Mouse (Mus musculus): Measurements from ENCODE around the gene Ror1. TPM values are rescaled to one million over a fixed set of nuclear protein-coding genes. Genes with fewer than 3 reads are reported as not detected.

Gene Ror1
- polyA plus RNA-seq, 1 experiment from 2014 or later, result 2.5 TPM

DNA sequence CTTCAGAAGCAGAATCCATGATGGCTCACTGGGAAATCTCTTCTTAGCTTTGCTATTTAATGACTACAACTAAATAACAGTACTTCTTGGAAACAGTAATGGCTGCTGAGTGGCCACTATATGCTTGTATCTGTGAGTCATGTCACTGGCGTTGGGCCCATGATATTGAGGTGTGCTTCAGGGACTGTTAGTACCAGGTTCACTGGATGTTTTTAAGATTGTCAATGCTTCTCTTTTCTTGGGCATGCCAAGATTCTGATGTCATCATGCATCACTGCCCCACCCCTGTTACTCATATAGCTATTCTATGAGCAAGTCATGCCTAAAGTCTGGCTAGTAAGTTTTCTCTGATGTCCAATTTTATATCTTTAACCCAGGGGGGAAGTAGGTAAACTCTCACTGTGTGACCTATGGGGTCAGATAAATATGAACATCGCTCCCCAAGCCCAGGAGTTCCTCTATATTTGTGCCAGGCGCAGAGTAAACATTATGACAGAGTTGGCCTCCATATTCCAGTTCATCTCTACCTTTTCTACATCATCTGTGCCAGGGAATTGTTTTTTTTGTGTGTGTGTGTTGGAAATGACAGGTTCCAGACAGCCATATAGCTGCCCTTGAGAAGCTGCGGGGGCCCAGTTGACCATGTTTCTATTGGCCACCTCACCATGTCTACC lies 178.4 kb downstream of the Ror1 start:
- 91% methylated on average over 4 of the region's 4 CpGs for WGBS
- TF ChIP-seq CTCF (IDR thresholded peaks at IDR 0.05; ENCODE audit: low read depth), result no peak
- no peak for ATAC-seq

DNA sequence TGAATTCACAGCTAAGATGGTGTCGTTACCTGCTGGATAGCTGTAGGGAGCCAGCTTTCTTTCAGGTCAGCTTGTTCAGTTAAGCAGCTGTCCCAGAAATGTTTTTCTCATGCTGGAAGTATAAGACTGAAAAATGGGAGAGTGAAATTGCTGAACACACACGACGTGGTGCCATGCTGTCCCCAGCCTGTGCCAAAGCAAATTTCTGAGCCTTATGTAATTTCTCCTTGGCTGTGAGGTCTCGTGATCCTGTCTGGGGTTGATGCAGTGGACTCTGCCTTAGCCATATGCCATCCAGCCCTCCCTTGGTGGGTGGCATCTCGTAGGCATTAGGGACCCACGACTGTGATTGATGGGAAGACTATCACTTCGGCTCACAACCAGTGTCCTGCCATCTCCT lies 180.9 kb downstream of the Ror1 start:
- TF ChIP-seq CTCF (IDR thresholded peaks at IDR 0.05; ENCODE audit: low read depth), result no peak
- no peaks in the 10 kb centered on the region for H3K36me3 ChIP-seq (ENCODE audit: control insufficient read depth, insufficient read depth)
- H3K27ac ChIP-seq (ENCODE audit: low read depth, low read length), result no peak overlapping the region
- H3K4me2 ChIP-seq (replicated peaks; ENCODE audit: low read depth), result no peak overlapping the region
- no peak overlapping the region for H3K9ac ChIP-seq (ENCODE audit: low read depth, low read length)
- H3K27me3 ChIP-seq (replicated peaks; ENCODE audit: control insufficient read depth, insufficient read depth, low read length), result no peaks in the 10 kb centered on the region
- no peaks in the 10 kb centered on the region for H3K9me3 ChIP-seq (ENCODE audit: control insufficient read depth)
- WGBS, result 76% methylated on average over 7 of the region's 7 CpGs
- ATAC-seq, result no peak
- H3K4me3 ChIP-seq (ENCODE audit: low read depth, low read length), result no peak overlapping the region
- H3K4me1 ChIP-seq (replicated peaks; ENCODE audit: control insufficient read depth, insufficient read depth, low read length), result no peaks in the 10 kb centered on the region

More for the DNA sequence above, 178.4 kb downstream of the Ror1 start:
- Histone ChIP-seq H3K9ac (ENCODE audit: low read depth, low read length) (no peak overlapping the region), H3K36me3 (ENCODE audit: control insufficient read depth, insufficient read depth) (no peaks in the 10 kb centered on the region), H3K4me2 (replicated peaks; ENCODE audit: low read depth) (no peak overlapping the region), H3K4me3 (ENCODE audit: low read depth, low read length) (no peak overlapping the region), H3K27ac (ENCODE audit: low read depth, low read length) (no peak overlapping the region), H3K4me1 (replicated peaks; ENCODE audit: control insufficient read depth, insufficient read depth, low read length) (no peaks in the 10 kb centered on the region), H3K27me3 (replicated peaks; ENCODE audit: control insufficient read depth, insufficient read depth, low read length) (no peaks in the 10 kb centered on the region), H3K9me3 (ENCODE audit: control insufficient read depth) (no peaks in the 10 kb centered on the region)

DNA sequence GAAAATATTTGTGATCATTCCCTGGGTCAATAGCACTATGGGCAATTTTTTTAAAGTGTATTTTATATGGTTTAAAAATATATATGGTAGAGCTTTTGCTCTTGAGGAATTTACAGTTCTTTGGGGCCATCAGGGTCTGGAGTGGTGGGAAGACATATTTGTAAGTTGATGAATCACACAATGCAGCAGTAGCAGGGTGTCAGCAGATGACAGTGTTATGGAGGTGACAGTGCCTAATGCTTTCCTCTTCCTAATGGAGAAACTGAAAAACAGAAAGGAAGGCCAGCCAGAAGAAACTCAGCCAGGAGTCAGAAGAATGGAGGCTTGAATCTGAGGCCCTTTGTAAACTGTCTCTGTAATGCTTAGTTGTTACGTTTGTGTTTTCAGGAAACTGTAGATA lies 181.4 kb downstream of the Ror1 start:
- WGBS, result 74% methylated on average over 1 of the region's 1 CpGs
- Histone ChIP-seq H3K4me1 (replicated peaks; ENCODE audit: control insufficient read depth, insufficient read depth, low read length) (no peaks in the 10 kb centered on the region), H3K4me2 (replicated peaks; ENCODE audit: low read depth) (no peak overlapping the region), H3K9me3 (ENCODE audit: control insufficient read depth) (no peaks in the 10 kb centered on the region), H3K4me3 (ENCODE audit: low read depth, low read length) (no peak overlapping the region), H3K9ac (ENCODE audit: low read depth, low read length) (no peak overlapping the region), H3K27ac (ENCODE audit: low read depth, low read length) (no peak overlapping the region), H3K36me3 (ENCODE audit: control insufficient read depth, insufficient read depth) (no peaks in the 10 kb centered on the region), H3K27me3 (replicated peaks; ENCODE audit: control insufficient read depth, insufficient read depth, low read length) (no peaks in the 10 kb centered on the region)
- ATAC-seq, result no peak
- no peak for TF ChIP-seq CTCF (IDR thresholded peaks at IDR 0.05; ENCODE audit: low read depth)

DNA sequence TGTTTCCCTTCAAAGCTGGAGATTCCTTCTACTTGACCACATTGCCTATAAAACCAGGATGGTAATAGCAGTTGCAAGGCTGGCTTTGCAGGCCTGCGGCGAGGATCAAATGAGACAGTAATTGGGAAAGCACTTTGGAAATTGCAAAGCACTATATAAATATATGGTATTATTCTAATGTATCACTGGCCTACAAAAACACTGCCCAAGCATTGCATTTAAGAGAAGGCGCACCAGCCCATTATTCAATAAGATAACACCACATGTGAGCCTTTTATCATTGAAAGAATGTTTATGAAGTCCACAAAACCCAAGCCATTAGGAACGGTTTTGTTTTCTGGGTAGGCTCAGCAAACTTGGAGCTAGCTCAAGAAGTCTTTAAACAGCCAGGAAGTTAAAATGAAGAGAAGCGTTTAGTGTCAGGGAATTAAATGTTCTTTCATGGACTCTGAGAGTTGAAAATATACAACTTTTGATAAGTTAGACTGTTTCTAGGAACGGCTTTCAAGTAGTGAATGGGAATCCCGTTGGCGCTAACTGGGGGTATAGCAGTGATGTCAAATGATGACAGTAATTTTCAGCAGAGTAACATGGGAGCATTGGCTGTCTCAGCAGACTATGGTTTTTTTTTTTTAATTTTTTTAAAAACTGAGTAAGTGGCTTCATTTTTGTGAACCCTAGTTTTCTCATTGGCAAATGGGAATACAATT lies 187.7 kb downstream of the Ror1 start:
- no peak for ATAC-seq
- H3K4me1 ChIP-seq (replicated peaks; ENCODE audit: control insufficient read depth, insufficient read depth, low read length), result no peaks in the 10 kb centered on the region
- H3K4me2 ChIP-seq (replicated peaks; ENCODE audit: low read depth), result no peak overlapping the region
- no peak overlapping the region for H3K4me3 ChIP-seq (ENCODE audit: low read depth, low read length)
- no peaks in the 10 kb centered on the region for H3K36me3 ChIP-seq (ENCODE audit: control insufficient read depth, insufficient read depth)
- H3K9ac ChIP-seq (ENCODE audit: low read depth, low read length), result no peak overlapping the region
- no peak overlapping the region for H3K27ac ChIP-seq (ENCODE audit: low read depth, low read length)
- no peaks in the 10 kb centered on the region for H3K9me3 ChIP-seq (ENCODE audit: control insufficient read depth)
- no peaks in the 10 kb centered on the region for H3K27me3 ChIP-seq (replicated peaks; ENCODE audit: control insufficient read depth, insufficient read depth, low read length)
- no peak for TF ChIP-seq CTCF (IDR thresholded peaks at IDR 0.05; ENCODE audit: low read depth)
- 65% methylated on average over 8 of the region's 8 CpGs for WGBS

DNA sequence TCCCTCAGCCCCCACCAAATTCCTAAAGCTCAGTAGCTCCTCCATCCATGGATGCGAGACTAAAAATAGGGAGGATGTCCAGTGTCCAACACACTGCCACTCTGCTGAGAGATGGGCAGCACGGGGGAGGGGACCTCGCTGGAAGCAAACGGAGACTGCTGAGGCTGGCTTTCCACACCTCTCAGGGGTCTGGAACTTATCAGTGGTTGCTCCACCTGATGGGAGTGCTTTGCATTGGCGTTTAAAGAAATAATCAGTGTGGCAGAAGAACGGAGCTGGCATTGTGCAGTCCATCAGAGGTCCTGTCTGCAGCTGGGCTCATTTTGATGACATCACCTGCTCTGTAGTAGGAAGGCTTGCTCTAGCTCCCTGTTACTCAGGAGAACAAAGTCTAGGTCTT lies 188.9 kb downstream of the Ror1 start:
- H3K27me3 ChIP-seq (replicated peaks; ENCODE audit: control insufficient read depth, insufficient read depth, low read length), result no peaks in the 10 kb centered on the region
- no peaks in the 10 kb centered on the region for H3K9me3 ChIP-seq (ENCODE audit: control insufficient read depth)
- no peak overlapping the region for H3K9ac ChIP-seq (ENCODE audit: low read depth, low read length)
- no peak for TF ChIP-seq CTCF (IDR thresholded peaks at IDR 0.05; ENCODE audit: low read depth)
- 65% methylated on average over 6 of the region's 6 CpGs for WGBS
- no peak for ATAC-seq
- H3K4me1 ChIP-seq (replicated peaks; ENCODE audit: control insufficient read depth, insufficient read depth, low read length), result no peaks in the 10 kb centered on the region
- no peak overlapping the region for H3K27ac ChIP-seq (ENCODE audit: low read depth, low read length)
- no peak overlapping the region for H3K4me3 ChIP-seq (ENCODE audit: low read depth, low read length)
- no peaks in the 10 kb centered on the region for H3K36me3 ChIP-seq (ENCODE audit: control insufficient read depth, insufficient read depth)
- no peak overlapping the region for H3K4me2 ChIP-seq (replicated peaks; ENCODE audit: low read depth)

DNA sequence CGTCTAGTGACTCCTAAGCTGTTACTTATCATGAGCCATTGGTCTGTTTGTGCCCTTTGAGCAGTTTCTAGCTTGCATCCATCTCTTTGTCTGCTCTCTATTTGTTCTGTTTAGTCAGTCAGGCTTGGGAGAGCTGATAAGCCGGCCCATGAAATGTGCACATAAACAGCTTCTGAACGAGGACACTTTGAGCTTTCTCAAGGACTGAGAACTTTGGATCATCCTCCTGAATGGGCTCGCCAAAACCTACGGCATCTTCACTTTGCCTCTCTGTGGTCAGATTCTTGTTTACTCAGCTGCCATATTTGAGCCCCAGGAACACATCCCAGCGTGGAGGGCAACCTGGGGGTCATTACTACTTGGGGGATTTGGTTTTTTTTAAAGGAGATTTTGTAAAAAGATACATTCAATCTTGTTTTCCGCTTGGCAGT lies 190.5 kb downstream of the Ror1 start:
- Histone ChIP-seq H3K9me3 (ENCODE audit: control insufficient read depth) (no peaks in the 10 kb centered on the region), H3K4me2 (replicated peaks; ENCODE audit: low read depth) (no peak overlapping the region), H3K27me3 (replicated peaks; ENCODE audit: control insufficient read depth, insufficient read depth, low read length) (no peaks in the 10 kb centered on the region), H3K36me3 (ENCODE audit: control insufficient read depth, insufficient read depth) (no peaks in the 10 kb centered on the region), H3K4me3 (ENCODE audit: low read depth, low read length) (no peak overlapping the region), H3K4me1 (replicated peaks; ENCODE audit: control insufficient read depth, insufficient read depth, low read length) (no peaks in the 10 kb centered on the region), H3K27ac (ENCODE audit: low read depth, low read length) (no peak overlapping the region), H3K9ac (ENCODE audit: low read depth, low read length) (no peak overlapping the region)
- ATAC-seq, result no peak
- TF ChIP-seq CTCF (IDR thresholded peaks at IDR 0.05; ENCODE audit: low read depth), result no peak
- WGBS, result 51% methylated on average over 7 of the region's 7 CpGs

Data from intestine, postnatal 0 days (tissue).